Mouse (Mus musculus) thymus, postnatal 10 days (tissue): ENCODE measurements around the gene Evi5l.
"Not testable (repeated sequence)": the region's sequence is repeated elsewhere in the genome, so short reads cannot be mapped to it uniquely, and the experiment has no call there.

Source experiments
- DNase-seq, 2 experiments: peaks; one replicate each; pipeline ENCODE4 v3.0.0; 2021; ENCODE audit warnings: low spot score in 2 of 2

Gene Evi5l

GRCm38 (mm10) chr8:4238434-4239192 lies 72.2 kb downstream of the Evi5l start, which contains the start of the genes Map2k7 and Gm49320:
Gene Map2k7 (plus strand): TSS chr8:4238740.
Gene Gm49320 (plus strand): TSS chr8:4238865.
- peak; percentile 100 for DNase-seq

- no peak for DNase-seq
Observed at GRCm38 (mm10) chr8:4239193-4239890, 73.0 kb downstream of the Evi5l start.

- no peak for DNase-seq
Observed at GRCm38 (mm10) chr8:4245061-4245460, 78.7 kb downstream of the Evi5l start.

GRCm38 (mm10) chr8:4245737-4246136 lies 79.4 kb downstream of the Evi5l start:
- no peak for DNase-seq

GRCm38 (mm10) chr8:4247241-4247640 lies 80.9 kb downstream of the Evi5l start:
- no peak for DNase-seq

- no peak for DNase-seq
Observed at GRCm38 (mm10) chr8:4247951-4248540, 81.7 kb downstream of the Evi5l start, which contains the start of gene Tgfbr3l. Gene Tgfbr3l (plus strand): TSS chr8:4248214.

GRCm38 (mm10) chr8:4249213-4249612 lies 82.8 kb downstream of the Evi5l start:
- DNase-seq: no peak

- DNase-seq: peak; percentile 70 to 89
Observed at GRCm38 (mm10) chr8:4250306-4250970, 84.1 kb downstream of the Evi5l start.

GRCm38 (mm10) chr8:4252116-4252760 lies 85.9 kb downstream of the Evi5l start:
- no peak for DNase-seq

GRCm38 (mm10) chr8:4252934-4253841 lies 86.8 kb downstream of the Evi5l start, which contains the start of gene Snapc2:
Gene Snapc2 (plus strand): TSS chr8:4253080.
- peak; percentile 91 to 96 for DNase-seq

- no peak for DNase-seq
Observed at GRCm38 (mm10) chr8:4254001-4254400, 87.6 kb downstream of the Evi5l start.

GRCm38 (mm10) chr8:4255471-4255870 lies 89.1 kb downstream of the Evi5l start:
- DNase-seq: not testable (repeated sequence)

- DNase-seq: no peak
Observed at GRCm38 (mm10) chr8:4256911-4257310, 90.5 kb downstream of the Evi5l start.

- no peak for DNase-seq
Observed at GRCm38 (mm10) chr8:4257350-4257749, 91.0 kb downstream of the Evi5l start.

GRCm38 (mm10) chr8:4258233-4258632 lies 91.9 kb downstream of the Evi5l start:
- peak; percentile 78 to 88 for DNase-seq

- peak in 1 of 2 experiments; percentile 46 for DNase-seq
Observed at GRCm38 (mm10) chr8:4258678-4259077, 92.3 kb downstream of the Evi5l start.

GRCm38 (mm10) chr8:4259125-4259804 lies 92.9 kb downstream of the Evi5l start, which contains the start of gene Ctxn1:
Gene Ctxn1 (minus strand): TSS chr8:4259274.
- peak; percentile 92 to 97 for DNase-seq

- no peak for DNase-seq
Observed at GRCm38 (mm10) chr8:4259805-4260170, 93.4 kb downstream of the Evi5l start.
